Mouse (Mus musculus) kidney, adult 2 months (tissue): ENCODE measurements around the gene Galnt9.

ENCODE experiments used
- CTCF ChIP-seq: fragments of 200-500 bp; conservative IDR thresholded peaks from 2 replicates; pipeline ENCODE4 v1.5.1; 2011; ENCODE audit warnings: low read depth, mild to moderate bottlenecking, control low read depth, low read length, moderate library complexity, mixed read lengths; ENCODE audit not compliant: insufficient read depth, insufficient read length
- POLR2A ChIP-seq: fragments of 200-500 bp; IDR thresholded peaks from one replicate; pipeline ENCODE4 v1.6.1; 2011; ENCODE audit warnings: low read depth, low read length, control low read depth

DNA sequence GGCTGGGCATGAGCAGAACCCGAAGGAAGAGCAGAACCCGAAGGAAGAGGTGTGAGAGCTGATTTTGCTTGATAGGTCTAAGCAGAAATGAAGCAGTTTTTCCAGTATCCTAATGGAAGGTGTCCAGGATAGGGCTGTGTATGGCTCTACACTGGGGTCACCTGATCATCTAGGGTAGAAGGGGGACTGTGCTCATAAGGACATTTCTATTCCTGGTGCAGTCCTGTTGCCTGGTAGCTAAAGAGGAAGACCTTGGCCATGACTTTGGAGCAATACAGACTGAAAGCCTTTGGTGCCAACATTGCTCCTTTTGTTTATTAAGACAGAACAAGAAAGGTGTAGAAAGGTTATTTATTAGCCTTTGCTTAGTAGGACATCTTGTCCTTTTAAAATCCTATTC is 119.9 kb downstream of the Galnt9 start:
- no peak for TF ChIP-seq CTCF
- no peak for TF ChIP-seq POLR2A
